Mouse (Mus musculus) cerebellum, adult (tissue): Measurements from ENCODE around the gene Abcc10.

Experiments
- ATAC-seq: cut with Nextera tagmentation; 2 replicates; pipeline ENCODE4 v1.9.2; 2017; ENCODE audit warnings: mild to moderate bottlenecking, moderate library complexity, mixed read lengths; ENCODE audit not compliant: insufficient number of reproducible peaks, low FRiP score, low TSS enrichment

Abcc10 gene

GRCm38 (mm10) chr17:46262201-46262694 lies 65.9 kb downstream of the Abcc10 start:
- no peak for ATAC-seq

- ATAC-seq: no peak
Measured at GRCm38 (mm10) chr17:46259675-46260074, 68.5 kb downstream of the Abcc10 start.

GRCm38 (mm10) chr17:46258279-46259053 lies 69.7 kb downstream of the Abcc10 start:
- ATAC-seq: no peak

- ATAC-seq: no peak
Measured at GRCm38 (mm10) chr17:46255147-46255546, 73.0 kb downstream of the Abcc10 start.

- ATAC-seq: no peak
Measured at GRCm38 (mm10) chr17:46254106-46254505, 74.0 kb downstream of the Abcc10 start.

GRCm38 (mm10) chr17:46253452-46254084 lies 74.6 kb downstream of the Abcc10 start, which contains the start of gene Lrrc73:
TSS of gene Lrrc73 (plus strand) at chr17:46253531.
- ATAC-seq: peak; percentile 67; the same call in 1 of the 2 replicates
